Mouse (Mus musculus): ENCODE data around the gene Rcan1. TPM values are rescaled to one million over a fixed set of nuclear protein-coding genes. Genes with fewer than 3 reads are reported as not detected.

Rcan1 gene
- polyA plus RNA-seq, 1 experiment from 2014 or later = 40.3 TPM

GRCm38 (mm10) chr16:92433176-92433575 lies 37.5 kb downstream of the Rcan1 start:
- Histone ChIP-seq H3K4me3 (replicated peaks) (no peak overlapping the region), H3K4me2 (replicated peaks) (no peak overlapping the region), H3K27ac (replicated peaks) (no peak overlapping the region), H3K9me3 (replicated peaks) (no peaks in the 10 kb centered on the region), H3K27me3 (no peaks in the 10 kb centered on the region), H3K9ac (no peak overlapping the region), H3K4me1 (peaks cover 18% of the 10 kb centered on the region), H3K36me3 (0 out of 2 replicates have a peak, but pooled peaks cover 23% of the 10 kb centered on the region)
- no peak for ATAC-seq (ENCODE audit: insufficient number of reproducible peaks, low FRiP score, low TSS enrichment, low read depth)
- WGBS = 92% methylated on average over 3 of the region's 3 CpGs

DNA sequence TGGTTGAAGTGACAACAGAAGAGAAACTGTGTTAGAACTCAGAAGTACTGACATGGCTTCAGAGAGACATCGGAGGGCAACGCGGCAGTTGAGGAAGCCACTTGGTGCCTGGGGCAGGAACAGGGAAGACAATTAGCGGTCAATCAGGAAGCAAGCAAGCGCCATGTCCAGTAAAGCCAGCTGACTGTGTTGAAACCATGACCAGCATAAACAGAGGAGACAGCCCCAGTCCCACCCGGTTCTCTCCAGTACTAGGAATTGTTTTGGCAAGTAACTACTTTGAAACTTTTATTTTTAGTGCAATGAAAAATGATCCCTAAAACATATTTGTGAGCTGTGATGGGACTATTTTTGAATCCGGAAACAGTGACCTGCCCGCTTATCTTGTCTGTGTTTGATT lies 39.9 kb downstream of the Rcan1 start:
- H3K9ac ChIP-seq = no peak overlapping the region
- 82% methylated on average over 8 of the region's 8 CpGs for WGBS
- no peak overlapping the region for H3K4me3 ChIP-seq (replicated peaks)
- no peak overlapping the region for H3K27ac ChIP-seq (replicated peaks)
- peaks cover 40% of the 10 kb centered on the region for H3K4me1 ChIP-seq
- no peaks in the 10 kb centered on the region for H3K27me3 ChIP-seq
- no peak overlapping the region for H3K4me2 ChIP-seq (replicated peaks)
- no peaks in the 10 kb centered on the region for H3K9me3 ChIP-seq (replicated peaks)
- H3K36me3 ChIP-seq = 0 out of 2 replicates have a peak, but pooled peaks cover 23% of the 10 kb centered on the region
- ATAC-seq (ENCODE audit: insufficient number of reproducible peaks, low FRiP score, low TSS enrichment, low read depth) = no peak

DNA sequence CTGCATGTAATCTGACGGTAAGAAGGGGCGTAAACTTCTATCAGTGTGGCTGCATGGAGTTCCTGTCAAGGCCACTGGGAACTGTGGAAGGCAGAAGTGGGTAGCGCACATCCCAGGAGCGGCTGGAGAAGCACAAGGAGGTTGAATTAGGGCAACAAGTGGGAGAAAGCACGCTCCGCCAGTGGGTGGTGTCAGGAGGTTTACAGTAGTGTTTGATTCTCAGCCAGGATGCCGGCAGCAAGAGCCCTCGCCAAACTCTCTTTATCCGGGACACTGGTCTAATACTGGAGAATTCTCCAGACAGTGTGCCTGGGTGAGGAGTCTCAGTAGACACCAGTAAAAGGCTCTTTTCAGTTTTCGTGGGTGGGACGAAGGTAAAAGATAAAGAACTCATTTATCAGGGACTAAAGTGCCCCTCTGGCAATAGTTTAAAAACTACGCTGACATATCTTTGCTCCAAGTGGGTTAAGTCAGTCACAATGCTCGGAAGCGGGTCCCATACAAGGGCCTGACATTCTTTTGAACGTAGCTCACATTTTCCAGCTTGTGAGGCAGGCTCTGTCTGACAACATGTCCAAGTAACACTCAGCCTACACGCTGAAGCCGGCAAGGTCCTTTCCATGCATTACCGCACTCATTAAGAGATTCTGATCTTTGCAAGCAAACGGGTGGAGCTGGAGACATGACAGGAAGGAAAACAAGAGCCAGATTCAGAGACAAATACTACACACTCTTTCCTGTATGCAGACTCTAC lies 42.3 kb downstream of the Rcan1 start:
- Histone ChIP-seq H3K4me3 (replicated peaks) (no peak overlapping the region), H3K27ac (replicated peaks) (peak overlapping the region; percentile 80), H3K27me3 (no peaks in the 10 kb centered on the region), H3K4me2 (replicated peaks) (peak overlapping the region; percentile 11; the same call in 1 of the 2 replicates), H3K9ac (no peak overlapping the region), H3K9me3 (replicated peaks) (no peaks in the 10 kb centered on the region), H3K36me3 (0 out of 2 replicates have a peak, but pooled peaks cover 17% of the 10 kb centered on the region), H3K4me1 (peaks cover 45% of the 10 kb centered on the region)
- 20% methylated on average over 19 of the region's 19 CpGs for WGBS
- no peak for ATAC-seq (ENCODE audit: insufficient number of reproducible peaks, low FRiP score, low TSS enrichment, low read depth)

- no peaks in the 10 kb centered on the region for H3K9me3 ChIP-seq (replicated peaks)
- no peak overlapping the region for H3K4me3 ChIP-seq (replicated peaks)
- no peak overlapping the region for H3K27ac ChIP-seq (replicated peaks)
- 31% methylated on average over 6 of the region's 6 CpGs for WGBS
- H3K4me1 ChIP-seq = peaks cover 55% of the 10 kb centered on the region
- H3K4me2 ChIP-seq (replicated peaks) = no peak overlapping the region
- H3K36me3 ChIP-seq = 0 out of 2 replicates have a peak, but pooled peaks cover 5% of the 10 kb centered on the region
- no peaks in the 10 kb centered on the region for H3K27me3 ChIP-seq
- ATAC-seq (ENCODE audit: insufficient number of reproducible peaks, low FRiP score, low TSS enrichment, low read depth) = no peak
- no peak overlapping the region for H3K9ac ChIP-seq
Measured at GRCm38 (mm10) chr16:92426708-92427107, 44.0 kb downstream of the Rcan1 start.

DNA sequence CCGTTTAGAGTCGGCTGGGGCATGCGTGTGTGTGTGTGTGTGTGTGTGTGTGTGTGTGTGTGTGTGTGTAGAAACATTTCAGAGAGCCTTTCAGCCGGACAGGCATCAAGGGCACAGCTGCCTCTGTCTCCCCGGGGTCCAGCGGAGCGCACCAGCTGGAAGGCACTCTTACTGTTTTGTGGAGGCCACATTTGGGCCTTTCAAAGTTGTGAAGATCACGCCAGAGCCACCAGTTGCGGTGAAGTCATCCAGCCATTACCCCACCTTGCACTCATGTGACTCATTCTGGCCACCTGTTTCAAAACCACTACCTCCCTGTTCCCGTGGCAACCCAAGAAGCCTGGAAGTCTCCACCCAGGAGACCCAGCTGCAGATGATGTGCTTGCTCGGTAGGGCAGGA lies 44.8 kb downstream of the Rcan1 start:
- Histone ChIP-seq H3K9ac (no peak overlapping the region), H3K9me3 (replicated peaks) (no peaks in the 10 kb centered on the region), H3K4me3 (replicated peaks) (no peak overlapping the region), H3K36me3 (no peaks in the 10 kb centered on the region), H3K27ac (replicated peaks) (no peak overlapping the region; the same call in 1 of the 2 replicates), H3K27me3 (no peaks in the 10 kb centered on the region), H3K4me1 (peaks cover 63% of the 10 kb centered on the region), H3K4me2 (replicated peaks) (no peak overlapping the region)
- ATAC-seq (ENCODE audit: insufficient number of reproducible peaks, low FRiP score, low TSS enrichment, low read depth) = no peak
- WGBS = 58% methylated on average over 11 of the region's 11 CpGs

GRCm38 (mm10) chr16:92423363-92423762 lies 47.3 kb downstream of the Rcan1 start:
- WGBS = 25% methylated on average over 10 of the region's 10 CpGs
- Histone ChIP-seq H3K4me2 (replicated peaks) (0 out of 2 replicates have a peak overlapping the region, but pooled peaks have one; percentile 4), H3K27ac (replicated peaks) (peak overlapping the region; percentile 51), H3K9ac (no peak overlapping the region), H3K27me3 (no peaks in the 10 kb centered on the region), H3K9me3 (replicated peaks) (no peaks in the 10 kb centered on the region), H3K4me1 (peaks cover 56% of the 10 kb centered on the region), H3K4me3 (replicated peaks) (no peak overlapping the region), H3K36me3 (no peaks in the 10 kb centered on the region)
- no peak for ATAC-seq (ENCODE audit: insufficient number of reproducible peaks, low FRiP score, low TSS enrichment, low read depth)

DNA sequence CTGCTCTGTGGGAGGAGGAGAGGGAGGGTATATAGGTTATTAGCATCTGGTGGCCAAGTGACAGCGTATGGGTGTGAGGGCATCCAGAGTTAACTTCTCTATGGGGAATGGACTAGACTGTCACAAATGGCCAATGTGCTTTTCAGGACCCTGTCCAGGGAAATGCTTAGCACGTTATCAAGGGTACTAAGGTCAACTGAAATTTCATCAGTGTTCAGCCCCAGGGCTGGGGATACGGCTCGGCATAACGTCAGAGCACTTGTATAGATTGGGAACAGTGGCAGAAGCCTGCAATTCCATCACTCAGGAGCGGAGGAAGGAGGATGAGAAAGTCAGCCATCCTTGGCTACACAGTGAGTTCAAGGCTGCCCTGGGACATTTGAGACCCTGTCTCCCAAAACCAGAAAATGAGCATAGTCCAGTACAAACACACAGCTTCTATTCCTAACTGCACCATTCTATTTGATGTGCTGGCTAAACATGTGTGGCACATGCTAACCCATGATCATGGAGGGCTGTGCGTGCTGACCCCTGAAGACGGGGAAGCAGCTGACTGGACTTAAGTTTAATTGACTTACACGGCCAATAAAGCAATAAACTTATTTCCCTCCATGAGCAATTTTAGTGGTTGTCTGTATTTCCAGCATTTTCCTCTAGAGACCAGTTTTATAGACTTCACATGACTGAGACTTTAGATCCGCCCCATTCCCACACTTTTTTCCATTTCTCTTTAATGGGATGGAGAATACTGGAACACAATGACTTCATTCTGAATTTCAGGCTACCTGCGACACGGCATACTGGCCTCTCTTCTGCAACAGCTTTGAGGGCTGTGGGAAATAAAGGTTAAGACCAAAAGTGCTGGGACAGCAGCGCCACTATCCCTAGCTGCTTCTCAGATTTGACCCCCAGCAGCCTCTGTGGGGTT lies 48.0 kb downstream of the Rcan1 start:
- Histone ChIP-seq H3K36me3 (no peaks in the 10 kb centered on the region), H3K27me3 (no peaks in the 10 kb centered on the region), H3K4me1 (peaks cover 51% of the 10 kb centered on the region), H3K4me3 (replicated peaks) (no peak overlapping the region), H3K27ac (replicated peaks) (peak overlapping the region; percentile 51), H3K9me3 (replicated peaks) (no peaks in the 10 kb centered on the region), H3K4me2 (replicated peaks) (no peak overlapping the region), H3K9ac (no peak overlapping the region)
- ATAC-seq (ENCODE audit: insufficient number of reproducible peaks, low FRiP score, low TSS enrichment, low read depth) = no peak
- 76% methylated on average over 13 of the region's 13 CpGs for WGBS

GRCm38 (mm10) chr16:92421147-92421934 lies 49.3 kb downstream of the Rcan1 start:
- no peak overlapping the region for H3K4me3 ChIP-seq (replicated peaks)
- H3K9me3 ChIP-seq (replicated peaks) = no peaks in the 10 kb centered on the region
- H3K4me2 ChIP-seq (replicated peaks) = no peak overlapping the region
- H3K36me3 ChIP-seq = no peaks in the 10 kb centered on the region
- WGBS = 65% methylated on average over 13 of the region's 13 CpGs
- no peak overlapping the region for H3K27ac ChIP-seq (replicated peaks)
- H3K27me3 ChIP-seq = no peaks in the 10 kb centered on the region
- no peak for ATAC-seq (ENCODE audit: insufficient number of reproducible peaks, low FRiP score, low TSS enrichment, low read depth)
- peaks cover 38% of the 10 kb centered on the region for H3K4me1 ChIP-seq
- no peak overlapping the region for H3K9ac ChIP-seq

DNA sequence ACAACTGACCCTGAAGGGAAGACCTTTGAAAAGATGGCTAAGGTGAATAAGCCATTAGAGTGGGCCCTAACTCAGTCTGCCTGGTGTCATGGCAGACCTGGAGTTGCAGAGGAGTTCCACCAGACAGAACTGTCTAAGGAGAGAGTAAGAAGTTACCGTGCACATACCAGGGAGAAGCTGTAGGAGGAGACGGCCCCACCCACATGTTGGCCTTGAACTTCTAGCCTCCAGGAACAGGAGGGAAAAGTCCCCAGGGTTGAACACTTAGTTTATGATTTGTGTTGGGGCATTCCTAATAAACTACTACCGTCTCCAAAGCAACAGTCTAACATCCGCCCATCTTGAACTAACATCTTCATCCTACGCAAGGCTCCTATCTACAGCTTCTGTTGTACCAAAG lies 50.0 kb downstream of the Rcan1 start:
- no peak overlapping the region for H3K9ac ChIP-seq
- H3K36me3 ChIP-seq = no peaks in the 10 kb centered on the region
- H3K27ac ChIP-seq (replicated peaks) = no peak overlapping the region
- no peak for ATAC-seq (ENCODE audit: insufficient number of reproducible peaks, low FRiP score, low TSS enrichment, low read depth)
- H3K27me3 ChIP-seq = no peaks in the 10 kb centered on the region
- H3K4me3 ChIP-seq (replicated peaks) = no peak overlapping the region
- no peak overlapping the region for H3K4me2 ChIP-seq (replicated peaks)
- peaks cover 32% of the 10 kb centered on the region for H3K4me1 ChIP-seq
- 86% methylated on average over 5 of the region's 5 CpGs for WGBS
- H3K9me3 ChIP-seq (replicated peaks) = no peaks in the 10 kb centered on the region

DNA sequence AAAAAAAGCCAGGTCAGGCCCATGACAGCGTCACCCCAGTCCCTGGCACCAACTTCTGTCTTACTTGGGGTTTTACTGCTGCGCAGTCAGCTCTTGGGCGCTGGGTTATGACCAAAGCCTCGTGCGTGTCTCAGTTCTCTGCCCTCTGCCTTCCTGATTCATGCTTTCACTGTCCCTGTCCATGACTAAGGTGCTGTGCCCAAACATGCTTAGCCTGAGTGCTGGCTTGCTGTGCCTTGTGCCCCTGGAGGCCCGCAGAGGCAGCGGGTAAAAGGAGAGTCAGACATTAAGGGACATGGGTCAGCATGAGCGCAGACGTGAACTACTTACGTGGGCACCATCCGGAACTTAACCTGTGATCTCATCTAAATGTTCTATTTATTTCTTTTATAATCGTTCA lies 51.6 kb downstream of the Rcan1 start:
- Histone ChIP-seq H3K27me3 (no peaks in the 10 kb centered on the region), H3K27ac (replicated peaks) (no peak overlapping the region), H3K36me3 (no peaks in the 10 kb centered on the region), H3K9me3 (replicated peaks) (no peaks in the 10 kb centered on the region), H3K4me2 (replicated peaks) (no peak overlapping the region), H3K4me3 (replicated peaks) (no peak overlapping the region), H3K4me1 (peaks cover 30% of the 10 kb centered on the region), H3K9ac (no peak overlapping the region)
- WGBS = 84% methylated on average over 12 of the region's 12 CpGs
- no peak for ATAC-seq (ENCODE audit: insufficient number of reproducible peaks, low FRiP score, low TSS enrichment, low read depth)

DNA sequence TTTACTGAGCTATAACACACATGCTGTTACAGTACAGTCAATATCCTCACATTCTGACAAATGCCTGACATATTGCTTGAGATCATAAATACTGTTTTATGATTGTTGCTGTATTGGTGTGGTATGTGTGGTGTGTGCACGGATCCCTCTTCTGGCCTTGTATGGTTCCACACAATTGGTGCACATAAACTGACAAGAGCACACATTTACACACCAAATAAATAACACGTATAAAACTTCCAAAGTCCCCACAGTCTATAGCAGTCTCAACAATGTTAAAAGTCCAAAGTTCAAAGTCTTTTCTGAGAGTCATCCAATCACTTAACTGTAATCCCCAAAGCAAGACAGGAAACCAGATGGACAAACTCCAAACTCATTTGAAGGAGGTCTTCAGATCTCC lies 53.4 kb downstream of the Rcan1 start:
- Histone ChIP-seq H3K4me1 (peaks cover 23% of the 10 kb centered on the region), H3K9me3 (replicated peaks) (no peaks in the 10 kb centered on the region), H3K36me3 (no peaks in the 10 kb centered on the region), H3K9ac (no peak overlapping the region), H3K27ac (replicated peaks) (no peak overlapping the region), H3K4me2 (replicated peaks) (no peak overlapping the region), H3K4me3 (replicated peaks) (no peak overlapping the region), H3K27me3 (no peaks in the 10 kb centered on the region)
- no peak for ATAC-seq (ENCODE audit: insufficient number of reproducible peaks, low FRiP score, low TSS enrichment, low read depth)
- 79% methylated on average over 2 of the region's 2 CpGs for WGBS
